Comparison of ENCODE assay signal across 8 mouse cellular contexts in genomic region chr3:122365326-122365725, GRCm38 (mm10).
DNase-seq lines count a peak whose midpoint lies in the region; ATAC-seq and TF ChIP-seq lines count a peak whose summit lies in the region.

No protein-coding gene starts in this region.

- peak; percentile 57; the same call in 1 of the 2 replicates for ATAC-seq in kidney, embryonic 15.5 days (replicated peaks; ENCODE audit: low FRiP score)
- peak; percentile 68 for ATAC-seq in midbrain, embryonic 15.5 days (replicated peaks)
- no peak for ATAC-seq in megakaryocyte, adult 5-6 weeks (ENCODE audit: poor library complexity, severe bottlenecking)

- H3K9ac ChIP-seq in heart, adult 2 months (ENCODE audit: low read depth, low read length): no peak overlapping the region
- no peak overlapping the region for H3K9ac ChIP-seq in kidney, embryonic 15.5 days
- no peak overlapping the region for H3K9ac ChIP-seq in midbrain, embryonic 15.5 days

- H3K4me1 ChIP-seq in bone marrow macrophage, adult 2 months (ENCODE audit: control insufficient read depth, insufficient read depth, low read length): peaks cover 28% of the 10 kb centered on the region
- H3K4me1 ChIP-seq in heart, adult 2 months (ENCODE audit: control insufficient read depth, insufficient read depth, low read length): peaks cover 4% of the 10 kb centered on the region
- H3K4me1 ChIP-seq in kidney, embryonic 15.5 days: peaks cover 35% of the 10 kb centered on the region
- H3K4me1 ChIP-seq in midbrain, embryonic 15.5 days: peaks cover 13% of the 10 kb centered on the region

- H3K27me3 ChIP-seq in heart, adult 2 months (ENCODE audit: control insufficient read depth, insufficient read depth, low read length): no peaks in the 10 kb centered on the region
- no peaks in the 10 kb centered on the region for H3K27me3 ChIP-seq in kidney, embryonic 15.5 days
- no peaks in the 10 kb centered on the region for H3K27me3 ChIP-seq in midbrain, embryonic 15.5 days (replicated peaks)

- no peaks in the 10 kb centered on the region for H3K79me2 ChIP-seq in heart, adult 2 months (replicated peaks; ENCODE audit: control insufficient read depth, insufficient read depth, low read length)

- no peak for TF ChIP-seq EP300 in heart, adult 2 months (IDR thresholded peaks at IDR 0.05; ENCODE audit: insufficient read depth, low read depth, low read length)

- TF ChIP-seq CTCF in bone marrow macrophage, adult 2 months (IDR thresholded peaks at IDR 0.05; ENCODE audit: low read depth, low read length): no peak
- TF ChIP-seq CTCF in heart, adult 2 months (IDR thresholded peaks at IDR 0.05): no peak

- H3K36me3 ChIP-seq in heart, adult 2 months (ENCODE audit: control insufficient read depth, insufficient read depth, low read length): no peaks in the 10 kb centered on the region; the same call in 1 of the 2 replicates
- no peaks in the 10 kb centered on the region for H3K36me3 ChIP-seq in kidney, embryonic 15.5 days
- H3K36me3 ChIP-seq in midbrain, embryonic 15.5 days (replicated peaks): no peaks in the 10 kb centered on the region

- H3K4me2 ChIP-seq in kidney, embryonic 15.5 days: no peak overlapping the region
- H3K4me2 ChIP-seq in midbrain, embryonic 15.5 days: 0 out of 2 replicates have a peak overlapping the region, but pooled peaks have one; percentile 1

- peak; percentile 90 for DNase-seq in Muller cell, postnatal 12 days (ENCODE audit: inconsistent ontology term)
- peak in 1 of 2 experiments; percentile 57 for DNase-seq in heart, adult 2 months
- no peak for DNase-seq in left cerebral cortex, adult 18-20 months (ENCODE audit: low spot score in 2 of 2)
- no peak for DNase-seq in frontal cortex, postnatal 36 days (ENCODE audit: low spot score in 2 of 2)

- TF ChIP-seq POLR2A in bone marrow macrophage, adult 2 months (IDR thresholded peaks at IDR 0.05; ENCODE audit: borderline replicate concordance, low read depth, low read length): no peak
- TF ChIP-seq POLR2A in heart, adult 2 months (IDR thresholded peaks at IDR 0.05; ENCODE audit: insufficient read depth, low read depth, low read length): no peak

- H3K4me3 ChIP-seq in bone marrow macrophage, adult 2 months (ENCODE audit: insufficient read depth, low read length): no peak overlapping the region
- H3K4me3 ChIP-seq in heart, adult 2 months: no peak overlapping the region
- no peak overlapping the region for H3K4me3 ChIP-seq in kidney, embryonic 15.5 days (replicated peaks)
- no peak overlapping the region for H3K4me3 ChIP-seq in midbrain, embryonic 15.5 days

- H3K27ac ChIP-seq in bone marrow macrophage, adult 2 months (ENCODE audit: insufficient read depth, low read depth, low read length): peak overlapping the region; percentile 44
- H3K27ac ChIP-seq in heart, adult 2 months: peak overlapping the region; percentile 8
- H3K27ac ChIP-seq in kidney, embryonic 15.5 days: peak overlapping the region; percentile 74
- H3K27ac ChIP-seq in midbrain, embryonic 15.5 days: peak overlapping the region; percentile 64; the same call in 1 of the 2 replicates

- intact Hi-C loops in heart, adult 2 months (cut with DNase I): loop anchor here (5.0 kb wide), 1 partner anchor 42 kb away; no protein-coding TSS in a partner anchor

- no peaks in the 10 kb centered on the region for H3K9me3 ChIP-seq in kidney, embryonic 15.5 days (replicated peaks)
- no peaks in the 10 kb centered on the region for H3K9me3 ChIP-seq in midbrain, embryonic 15.5 days

- 26% methylated on average over 3 of the region's 3 CpGs for WGBS in heart, adult 2 months
- WGBS in kidney, embryonic 15.5 days: 7% methylated on average over 3 of the region's 3 CpGs
- WGBS in midbrain, embryonic 15.5 days: 3% methylated on average over 3 of the region's 3 CpGs

Comparison
In these comparisons a context has a peak if more than half of its experiments do, and no peak if none do; other contexts are left out.
1. H3K27ac ChIP-seq: peak in every context shown above with its lines; median percentile 74 in kidney, embryonic 15.5 days; 64 in midbrain, embryonic 15.5 days; 44 in bone marrow macrophage, adult 2 months; 8 in heart, adult 2 months.